Mouse (Mus musculus) thymus, adult 2 months (tissue): ENCODE measurements at regions not wholly inside any gene's neighbourhood (a gene's known extent, or its start where the extent isn't known, plus 50 kb on each side); places are given as distances from the start of the nearest gene placed in this dataset.

Source experiments
- CTCF ChIP-seq: fragments of 200-500 bp; IDR thresholded peaks from 2 replicates; pipeline ENCODE4 v1.5.1; 2012; ENCODE audit warnings: mild to moderate bottlenecking, control low read depth, low read length, moderate library complexity, borderline replicate concordance; ENCODE audit not compliant: control insufficient read depth, poor library complexity, insufficient read depth; ENCODE audit errors: extremely low read depth
- POLR2A ChIP-seq: fragments of 200-500 bp; IDR thresholded peaks from 2 replicates; pipeline ENCODE4 v1.6.1; 2012; ENCODE audit warnings: mild to moderate bottlenecking, low read length, control low read depth, moderate library complexity; ENCODE audit not compliant: control insufficient read depth, poor library complexity, insufficient read depth; ENCODE audit errors: extremely low read depth

- no peak for TF ChIP-seq CTCF
- TF ChIP-seq POLR2A, result no peak
Observed at GRCm38 (mm10) chr1:165071831-165072491, 88.6 kb downstream of the Tbx19 start.
